Mouse (Mus musculus): ENCODE results near the gene Col5a1.

Gene Col5a1

GRCm38 (mm10) chr2:27885456-27886147, 623 bp upstream of the Col5a1 start:
- no peak for DNase-seq (ENCODE audit: low spot score in 2 of 2)

- DNase-seq (ENCODE audit: low spot score in 2 of 2): peak in 1 of 2 experiments; percentile 30
Measured at GRCm38 (mm10) chr2:27886608-27887460, 609 bp downstream of the Col5a1 start.

GRCm38 (mm10) chr2:27887461-27888264, 1.4 kb downstream of the Col5a1 start:
- no peak for DNase-seq (ENCODE audit: low spot score in 2 of 2)

- no peak for DNase-seq (ENCODE audit: low spot score in 2 of 2)
Measured at GRCm38 (mm10) chr2:27888603-27889545, 2.6 kb downstream of the Col5a1 start.

GRCm38 (mm10) chr2:27891922-27892541, 5.8 kb downstream of the Col5a1 start:
- DNase-seq (ENCODE audit: low spot score in 2 of 2): no peak

- no peak for DNase-seq (ENCODE audit: low spot score in 2 of 2)
Measured at GRCm38 (mm10) chr2:27893015-27893414, 6.8 kb downstream of the Col5a1 start.

- DNase-seq (ENCODE audit: low spot score in 2 of 2): no peak
Measured at GRCm38 (mm10) chr2:27894986-27895385, 8.8 kb downstream of the Col5a1 start.

GRCm38 (mm10) chr2:27895648-27896047, 9.4 kb downstream of the Col5a1 start:
- DNase-seq (ENCODE audit: low spot score in 2 of 2): no peak

- DNase-seq (ENCODE audit: low spot score in 2 of 2): no peak
Measured at GRCm38 (mm10) chr2:27897161-27897560, 10.9 kb downstream of the Col5a1 start.

- peak in 1 of 2 experiments; percentile 42 for DNase-seq (ENCODE audit: low spot score in 2 of 2)
Measured at GRCm38 (mm10) chr2:27899894-27900293, 13.7 kb downstream of the Col5a1 start.

GRCm38 (mm10) chr2:27901076-27901475, 14.9 kb downstream of the Col5a1 start:
- no peak for DNase-seq (ENCODE audit: low spot score in 2 of 2)

GRCm38 (mm10) chr2:27901525-27902245, 15.5 kb downstream of the Col5a1 start:
- no peak for DNase-seq (ENCODE audit: low spot score in 2 of 2)

GRCm38 (mm10) chr2:27902318-27902717, 16.1 kb downstream of the Col5a1 start:
- DNase-seq (ENCODE audit: low spot score in 2 of 2): no peak

- DNase-seq (ENCODE audit: low spot score in 2 of 2): no peak
Measured at GRCm38 (mm10) chr2:27905411-27905810, 19.2 kb downstream of the Col5a1 start.

- DNase-seq (ENCODE audit: low spot score in 2 of 2): no peak
Measured at GRCm38 (mm10) chr2:27910501-27910900, 24.3 kb downstream of the Col5a1 start.

GRCm38 (mm10) chr2:27912546-27913275, 26.5 kb downstream of the Col5a1 start:
- DNase-seq (ENCODE audit: low spot score in 2 of 2): no peak

GRCm38 (mm10) chr2:27915726-27916125, 29.5 kb downstream of the Col5a1 start:
- DNase-seq (ENCODE audit: low spot score in 2 of 2): no peak

- DNase-seq (ENCODE audit: low spot score in 2 of 2): no peak
Measured at GRCm38 (mm10) chr2:27916316-27916715, 30.1 kb downstream of the Col5a1 start.

- no peak for DNase-seq (ENCODE audit: low spot score in 2 of 2)
Measured at GRCm38 (mm10) chr2:27917177-27917576, 31.0 kb downstream of the Col5a1 start.

Data from left cerebral cortex, adult 9 months (tissue).